In genomic region chr2:148442172-148442571, GRCm38 (mm10) we compare ENCODE assay signal across 8 mouse cellular contexts. TPM values are rescaled to one million over a fixed set of nuclear protein-coding genes. Genes with fewer than 3 reads are reported as not detected.
DNase-seq lines count a peak whose midpoint lies in the region; ATAC-seq and TF ChIP-seq lines count a peak whose summit lies in the region.

No protein-coding gene starts in this region.

- H3K4me3 ChIP-seq in spleen, adult 2 months (ENCODE audit: extremely low read depth, insufficient read depth, insufficient read length) = peak overlapping the region; percentile 53
- H3K4me3 ChIP-seq in limb, embryonic 13.5 days = peak overlapping the region; percentile 12
- peak overlapping the region; percentile 10; the same call in 1 of the 2 replicates for H3K4me3 ChIP-seq in stomach, embryonic 14.5 days (ENCODE audit: low read depth, low read length)

- no peak for TF ChIP-seq CTCF in spleen, adult 2 months (IDR thresholded peaks at IDR 0.05; ENCODE audit: extremely low read depth, insufficient read depth, insufficient read length, insufficient replicate concordance)

- no peaks in the 10 kb centered on the region for H3K9me3 ChIP-seq in limb, embryonic 13.5 days
- no peaks in the 10 kb centered on the region for H3K9me3 ChIP-seq in stomach, embryonic 14.5 days (ENCODE audit: control insufficient read depth, low read depth, low read length)

- ATAC-seq in limb, embryonic 13.5 days (ENCODE audit: low FRiP score, low read depth) = no peak
- ATAC-seq in stomach, embryonic 14.5 days (ENCODE audit: insufficient number of reproducible peaks, insufficient read depth, low FRiP score, low read depth) = no peak

- H3K9ac ChIP-seq in limb, embryonic 13.5 days = no peak overlapping the region; the same call in 1 of the 2 replicates
- H3K9ac ChIP-seq in stomach, embryonic 14.5 days (replicated peaks; ENCODE audit: low read depth, low read length) = no peak overlapping the region

- H3K4me1 ChIP-seq in spleen, adult 2 months (ENCODE audit: control insufficient read depth, insufficient read depth, insufficient read length) = peaks cover 22% of the 10 kb centered on the region; the same call in 1 of the 2 replicates
- no peaks in the 10 kb centered on the region for H3K4me1 ChIP-seq in limb, embryonic 13.5 days
- no peaks in the 10 kb centered on the region for H3K4me1 ChIP-seq in stomach, embryonic 14.5 days (ENCODE audit: control insufficient read depth, insufficient read depth, low read length)

- peak overlapping the region; percentile 9; the same call in 1 of the 2 replicates for H3K4me2 ChIP-seq in limb, embryonic 13.5 days (replicated peaks)
- H3K4me2 ChIP-seq in stomach, embryonic 14.5 days (replicated peaks; ENCODE audit: low read depth, low read length) = no peak overlapping the region

- no peaks in the 10 kb centered on the region for H3K36me3 ChIP-seq in spleen, adult 2 months (ENCODE audit: control insufficient read depth, insufficient read depth, low read length)
- H3K36me3 ChIP-seq in limb, embryonic 13.5 days = no peaks in the 10 kb centered on the region
- H3K36me3 ChIP-seq in stomach, embryonic 14.5 days (ENCODE audit: control insufficient read depth, insufficient read depth, low read length) = no peaks in the 10 kb centered on the region

- WGBS in spleen, adult 2 months = 15% methylated on average over 4 of the region's 4 CpGs
- 86% methylated on average over 4 of the region's 4 CpGs for WGBS in limb, embryonic 13.5 days
- 91% methylated on average over 4 of the region's 4 CpGs for WGBS in stomach, embryonic 14.5 days

- TF ChIP-seq POLR2A in spleen, adult 2 months (IDR thresholded peaks at IDR 0.05; ENCODE audit: low read depth, low read length) = no peak

- peak overlapping the region; percentile 66 for H3K27ac ChIP-seq in spleen, adult 2 months (ENCODE audit: insufficient read depth, low read length)
- H3K27ac ChIP-seq in limb, embryonic 13.5 days = no peak overlapping the region
- H3K27ac ChIP-seq in stomach, embryonic 14.5 days (ENCODE audit: low read length) = peak overlapping the region; percentile 35; the same call in 1 of the 2 replicates

- no peaks in the 10 kb centered on the region for H3K27me3 ChIP-seq in spleen, adult 2 months (ENCODE audit: control insufficient read depth, insufficient read depth, low read length)
- H3K27me3 ChIP-seq in limb, embryonic 13.5 days = 0 out of 2 replicates have a peak, but pooled peaks cover 3% of the 10 kb centered on the region
- no peaks in the 10 kb centered on the region for H3K27me3 ChIP-seq in stomach, embryonic 14.5 days (ENCODE audit: control insufficient read depth, insufficient read depth, low read length)

- peak; percentile 3 for DNase-seq in cerebellum, adult 9-10 months
- DNase-seq in cerebellum, adult 18-20 months = no peak
- no peak for DNase-seq in spleen, adult 2 months (ENCODE audit: low read depth in 1 of 2, low spot score in 2 of 2)
- no peak for DNase-seq in spleen, adult 12 weeks (ENCODE audit: low spot score)
- no peak for DNase-seq in retina, embryonic 14.5 days (ENCODE audit: low spot score)
- DNase-seq in left cerebral cortex, adult 9 months (ENCODE audit: low spot score in 2 of 2) = no peak

RNA-seq across cellular contexts. Expression of gene Cd93, which starts 1.2 kb away (rescaled TPM):
- 7.2 and 7.5 TPM in 2 replicates for polyA plus RNA-seq in spleen, adult 2 months (2012; rRNA removed)
- 8.2 and 8.6 TPM in 2 replicates for polyA plus RNA-seq in limb, embryonic 13.5 days (2015; fragmentation: Nextera tagmentation; extraction: Ambion mirVana)
- 12.8 and 13.7 TPM in 2 replicates for polyA plus RNA-seq in stomach, embryonic 14.5 days (2014; fragmentation: Nextera tagmentation; extraction: Ambion mirVana)

RNA-seq across cellular contexts. Expression of gene Thbd, which starts 34.2 kb away (rescaled TPM):
- 39.1 and 44.9 TPM in 2 replicates for polyA plus RNA-seq in spleen, adult 2 months (2012; rRNA removed)
- polyA plus RNA-seq in limb, embryonic 13.5 days (2015; fragmentation: Nextera tagmentation; extraction: Ambion mirVana) = 12.0 and 13.4 TPM in 2 replicates
- polyA plus RNA-seq in stomach, embryonic 14.5 days (2014; fragmentation: Nextera tagmentation; extraction: Ambion mirVana) = 25.9 and 28.5 TPM in 2 replicates

RNA-seq across cellular contexts. Expression of gene Sstr4, which starts 47.0 kb away (rescaled TPM):
- polyA plus RNA-seq in spleen, adult 2 months (2012; rRNA removed) = 0.26 and 1.2 TPM in 2 replicates
- polyA plus RNA-seq in limb, embryonic 13.5 days (2015; fragmentation: Nextera tagmentation; extraction: Ambion mirVana) = 2.0 and 2.5 TPM in 2 replicates
- polyA plus RNA-seq in stomach, embryonic 14.5 days (2014; fragmentation: Nextera tagmentation; extraction: Ambion mirVana) = 3.9 and 4.0 TPM in 2 replicates
